Mouse (Mus musculus) spleen, adult 2 months (tissue): ENCODE data around the gene Nr1i2. TPM values are rescaled to one million over a fixed set of nuclear protein-coding genes. Genes with fewer than 3 reads are reported as not detected.

Experiments
- DNase-seq, 2 experiments: peaks; one replicate each; pipeline versions ENCODE4 v3.0.0 to v3.0.0-alpha.2; 2012 to 2021; ENCODE audit warnings: low spot score in 2 of 2, low read depth in 1 of 2
- H3K27ac ChIP-seq: fragments of 200-500 bp; 2 replicates; pipeline ENCODE4 v1.5.1; 2012; ENCODE audit warnings: low read length, inconsistent platforms; ENCODE audit not compliant: insufficient read depth
- H3K27me3 ChIP-seq: fragments of 200-500 bp; 2 replicates; pipeline ENCODE4 v1.6.1; 2012; ENCODE audit warnings: mild to moderate bottlenecking, moderate library complexity, low read length, inconsistent platforms; ENCODE audit not compliant: control insufficient read depth, insufficient read depth
- H3K36me3 ChIP-seq: fragments of 200-500 bp; 2 replicates; pipeline ENCODE4 v1.6.1; 2012; ENCODE audit warnings: mild to moderate bottlenecking, low read length, inconsistent platforms; ENCODE audit not compliant: control insufficient read depth, insufficient read depth
- H3K4me1 ChIP-seq: fragments of 200-500 bp; 2 replicates; pipeline ENCODE4 v1.6.1; 2011; ENCODE audit warnings: inconsistent platforms; ENCODE audit not compliant: control insufficient read depth, insufficient read depth, insufficient read length
- H3K4me3 ChIP-seq: fragments of 200-500 bp; 2 replicates; pipeline ENCODE4 v1.5.1; 2011; ENCODE audit warnings: mild to moderate bottlenecking, inconsistent platforms; ENCODE audit not compliant: insufficient read depth, insufficient read length; ENCODE audit errors: extremely low read depth
- CTCF ChIP-seq: fragments of 200-500 bp; IDR thresholded peaks from 2 replicates; pipeline ENCODE4 v1.5.1; 2011; ENCODE audit warnings: mild to moderate bottlenecking, inconsistent platforms; ENCODE audit not compliant: insufficient read depth, insufficient read length, insufficient replicate concordance; ENCODE audit errors: extremely low read depth
- POLR2A ChIP-seq: fragments of 200-500 bp; IDR thresholded peaks from 2 replicates; pipeline ENCODE4 v1.6.1; 2011; ENCODE audit warnings: low read depth, low read length, inconsistent platforms
- WGBS: fragments of 180-500 bp; shearing (Covaris S2); methylation state at CpG from one replicate; pipeline ENCODE4 v1.1.7; 2018; 5-methylcytosine and 5-hydroxymethylcytosine counted together
- polyA plus RNA-seq: library from polyadenylated mRNA; depleted of rRNA; stranded (reverse); fragments of >200 nt; gene quantifications from 2 replicates; pipeline ENCODE4 v1.2.3, GENCODE M21; 2012

Gene Nr1i2
- polyA plus RNA-seq, 1 experiment = not detected

DNA sequence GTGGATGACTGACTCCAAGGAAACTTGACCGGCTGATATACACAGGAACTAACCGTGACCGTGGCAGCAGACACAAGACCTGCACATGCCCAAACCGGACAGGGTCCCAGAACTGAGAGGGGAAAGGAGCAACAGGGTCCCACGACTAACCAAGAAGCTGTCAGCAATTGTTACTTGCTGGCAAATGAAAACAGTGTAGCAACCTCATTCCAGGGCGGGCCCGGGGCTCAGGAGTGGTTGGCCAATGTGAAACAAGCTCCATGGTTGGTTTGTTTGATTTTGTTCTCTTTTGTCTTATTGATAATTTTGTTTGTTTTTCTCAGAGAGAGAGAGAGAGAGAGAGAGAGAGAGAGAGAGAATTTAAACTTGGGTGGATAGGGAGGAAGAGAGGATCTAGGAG lies 13.7 kb downstream of the Nr1i2 start:
- no peak overlapping the region for H3K27ac ChIP-seq
- 84% methylated on average over 7 of the region's 7 CpGs for WGBS
- DNase-seq = no peak

DNA sequence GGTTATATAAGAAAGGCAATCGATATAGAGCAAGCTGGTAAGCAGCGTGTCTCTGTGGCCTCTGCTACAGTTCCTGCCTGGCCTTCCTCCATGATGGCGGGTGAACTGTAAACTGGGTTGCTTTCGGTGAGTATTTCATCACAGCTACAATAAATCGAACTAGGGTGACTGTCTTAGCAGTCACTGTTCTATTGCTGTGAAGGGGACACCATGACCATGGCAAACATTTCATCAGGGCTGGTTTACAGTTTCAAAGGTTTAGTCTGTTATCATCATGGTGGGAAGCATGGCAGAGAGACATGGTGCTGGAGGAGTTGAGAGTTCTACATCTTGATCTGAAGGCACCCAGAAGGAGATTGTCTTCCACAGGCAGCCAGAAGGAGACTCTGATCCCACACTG lies 14.8 kb downstream of the Nr1i2 start:
- Histone ChIP-seq H3K36me3 (no peaks in the 10 kb centered on the region), H3K27me3 (no peaks in the 10 kb centered on the region), H3K4me1 (no peaks in the 10 kb centered on the region), H3K27ac (no peak overlapping the region), H3K4me3 (no peak overlapping the region)
- no peak for DNase-seq
- TF ChIP-seq CTCF (no peak), POLR2A (no peak)
- WGBS = 88% methylated on average over 5 of the region's 5 CpGs

More for the DNA sequence above, 13.7 kb downstream of the Nr1i2 start:
- Histone ChIP-seq H3K4me3 (no peak overlapping the region), H3K4me1 (no peaks in the 10 kb centered on the region), H3K27me3 (no peaks in the 10 kb centered on the region), H3K36me3 (no peaks in the 10 kb centered on the region)
- TF ChIP-seq CTCF = no peak
- no peak for TF ChIP-seq POLR2A

DNA sequence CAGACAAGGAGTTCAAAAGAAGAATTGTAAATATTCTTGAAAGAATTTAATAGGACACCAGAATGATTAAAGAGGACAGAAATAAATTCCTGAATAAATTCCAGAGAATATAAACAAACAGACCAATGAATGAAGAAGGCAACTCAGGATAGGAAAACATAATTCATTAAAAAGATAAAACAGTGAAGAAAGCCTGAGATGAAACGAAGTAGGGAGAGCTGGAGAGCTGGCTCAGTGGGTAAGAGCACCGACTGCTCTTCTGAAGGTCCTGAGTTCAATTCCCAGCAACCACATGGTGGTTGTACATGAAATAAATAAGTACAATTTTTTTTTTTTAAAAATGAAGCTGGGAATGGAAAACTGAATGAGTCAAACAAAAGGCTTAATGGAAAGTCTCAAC lies 19.9 kb downstream of the Nr1i2 start:
- Histone ChIP-seq H3K4me1 (no peaks in the 10 kb centered on the region), H3K36me3 (no peaks in the 10 kb centered on the region), H3K27me3 (no peaks in the 10 kb centered on the region), H3K27ac (no peak overlapping the region), H3K4me3 (no peak overlapping the region)
- no peak for TF ChIP-seq CTCF
- TF ChIP-seq POLR2A = no peak
- WGBS = 83% methylated on average over 2 of the region's 2 CpGs
- DNase-seq = no peak

DNA sequence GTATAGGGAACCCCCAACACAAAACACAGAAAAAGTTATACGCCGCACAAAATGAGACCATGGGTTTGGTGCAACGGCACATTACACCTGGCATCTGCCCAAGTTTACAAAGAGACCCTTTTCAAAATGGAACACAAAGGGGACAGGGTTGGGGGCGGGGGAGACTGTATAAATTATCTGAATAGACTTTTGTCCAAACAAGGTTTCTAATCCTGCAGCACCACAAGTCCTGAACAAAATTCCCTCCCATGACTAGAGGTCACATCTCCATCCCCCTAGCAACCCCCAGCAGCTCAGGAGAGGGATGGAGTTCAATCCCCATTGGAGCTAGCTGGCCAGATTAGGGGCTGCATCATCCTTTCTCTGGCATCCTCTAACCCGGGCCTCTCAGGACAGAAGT lies 22.1 kb downstream of the Nr1i2 start:
- no peaks in the 10 kb centered on the region for H3K27me3 ChIP-seq
- H3K4me3 ChIP-seq = no peak overlapping the region
- H3K27ac ChIP-seq = no peak overlapping the region
- no peak for DNase-seq
- no peaks in the 10 kb centered on the region for H3K4me1 ChIP-seq
- TF ChIP-seq POLR2A (no peak), CTCF (no peak)
- H3K36me3 ChIP-seq = no peaks in the 10 kb centered on the region
- 81% methylated on average over 5 of the region's 5 CpGs for WGBS

DNA sequence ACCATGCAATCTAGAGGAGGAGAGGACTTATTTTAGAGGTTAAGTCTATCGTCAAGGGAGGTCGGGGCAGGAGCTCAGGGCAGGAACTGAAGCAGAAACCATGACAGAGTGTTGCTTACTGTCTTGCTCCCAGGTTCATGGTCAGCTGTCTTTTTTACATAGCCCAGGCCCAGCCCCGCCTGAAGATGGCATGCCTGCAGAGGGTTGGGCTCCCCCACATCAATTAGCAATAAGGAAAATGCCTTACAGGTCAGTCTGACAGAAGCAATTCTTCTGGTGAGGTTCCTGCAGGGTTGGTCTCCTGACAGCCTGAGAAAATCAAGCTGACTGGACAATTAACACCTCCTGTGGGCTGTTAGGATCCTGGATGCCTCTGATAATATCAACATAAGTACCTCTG lies 23.0 kb downstream of the Nr1i2 start:
- H3K27me3 ChIP-seq = no peaks in the 10 kb centered on the region
- no peak overlapping the region for H3K27ac ChIP-seq
- no peak for DNase-seq
- 62% methylated on average over 3 of the region's 3 CpGs for WGBS
- no peaks in the 10 kb centered on the region for H3K4me1 ChIP-seq
- no peak overlapping the region for H3K4me3 ChIP-seq
- TF ChIP-seq CTCF = no peak
- TF ChIP-seq POLR2A = no peak
- no peaks in the 10 kb centered on the region for H3K36me3 ChIP-seq

DNA sequence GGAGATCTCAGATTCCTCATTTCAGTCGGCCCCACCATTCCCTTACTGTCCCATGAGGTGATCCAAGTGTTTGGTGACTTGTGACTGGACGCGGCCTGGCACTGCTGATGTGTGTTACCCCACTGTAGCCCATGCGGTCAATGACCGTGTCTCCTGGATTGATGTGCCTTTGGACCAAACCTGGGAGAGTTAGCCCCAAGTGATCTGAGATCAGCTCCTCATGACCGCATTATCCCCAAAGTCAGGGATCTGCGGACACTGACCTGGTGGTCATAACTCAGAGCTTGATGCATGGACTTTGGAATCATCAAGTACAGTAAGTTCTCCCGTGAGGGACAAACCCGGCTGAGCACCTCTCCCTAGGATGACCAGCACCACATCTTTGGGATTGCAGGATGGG lies 38.7 kb downstream of the Nr1i2 start:
- H3K36me3 ChIP-seq = no peaks in the 10 kb centered on the region
- H3K27me3 ChIP-seq = no peaks in the 10 kb centered on the region
- 88% methylated on average over 9 of the region's 9 CpGs for WGBS
- no peak overlapping the region for H3K4me3 ChIP-seq
- no peak for DNase-seq
- TF ChIP-seq POLR2A (no peak), CTCF (no peak)
- H3K27ac ChIP-seq = no peak overlapping the region
- no peaks in the 10 kb centered on the region for H3K4me1 ChIP-seq

DNA sequence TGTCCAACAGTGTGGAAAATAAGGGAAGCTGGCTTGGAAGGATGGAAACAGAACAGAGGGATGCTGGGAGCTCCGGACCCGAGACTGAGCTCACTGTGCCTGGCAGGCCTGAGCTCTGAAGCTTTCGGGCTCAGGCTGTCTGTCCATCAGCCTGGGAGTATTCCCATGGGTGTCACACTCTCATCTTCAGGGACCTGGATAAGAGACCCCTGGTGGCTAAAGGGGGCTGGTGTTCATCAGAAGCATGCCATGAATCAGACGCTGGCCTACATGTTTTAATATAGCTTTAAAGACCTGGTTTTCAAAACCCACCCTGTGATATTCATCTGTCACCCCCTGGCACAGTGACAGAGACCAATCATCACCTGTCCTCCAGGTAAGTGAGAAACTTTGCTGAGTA lies 39.5 kb downstream of the Nr1i2 start:
- Histone ChIP-seq H3K27me3 (no peaks in the 10 kb centered on the region), H3K4me1 (no peaks in the 10 kb centered on the region), H3K4me3 (no peak overlapping the region), H3K36me3 (no peaks in the 10 kb centered on the region), H3K27ac (no peak overlapping the region)
- no peak for DNase-seq
- TF ChIP-seq POLR2A (no peak), CTCF (no peak)
- 77% methylated on average over 4 of the region's 4 CpGs for WGBS

DNA sequence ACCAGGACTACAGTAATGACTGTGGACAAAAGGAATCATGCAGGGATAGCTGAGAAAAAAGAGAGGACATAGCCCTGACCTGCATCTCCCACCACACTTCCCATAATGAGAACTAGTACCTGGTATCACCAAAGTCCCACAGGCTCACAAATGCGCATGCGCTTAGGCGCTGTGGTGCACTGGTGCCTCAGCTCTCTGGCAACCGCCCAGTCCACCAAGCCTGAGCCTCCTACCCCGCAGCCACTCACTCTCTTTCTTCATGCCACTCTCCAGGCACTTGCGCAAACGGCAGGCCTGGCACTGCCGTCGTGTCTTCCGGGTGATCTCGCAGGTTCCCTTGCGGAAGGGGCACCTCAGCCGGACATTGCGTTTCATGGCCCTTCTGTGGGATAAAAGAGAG lies 40.6 kb downstream of the Nr1i2 start:
- DNase-seq = no peak
- no peaks in the 10 kb centered on the region for H3K4me1 ChIP-seq
- H3K4me3 ChIP-seq = no peak overlapping the region
- H3K36me3 ChIP-seq = no peaks in the 10 kb centered on the region
- no peaks in the 10 kb centered on the region for H3K27me3 ChIP-seq
- H3K27ac ChIP-seq = no peak overlapping the region
- WGBS = 83% methylated on average over 14 of the region's 14 CpGs
- TF ChIP-seq POLR2A (no peak), CTCF (no peak)
